Mouse (Mus musculus): ENCODE measurements at regions not wholly inside any gene's neighbourhood (a gene's known extent, or its start where the extent isn't known, plus 50 kb on each side); places are given as distances from the start of the nearest gene placed in this dataset.

DNA sequence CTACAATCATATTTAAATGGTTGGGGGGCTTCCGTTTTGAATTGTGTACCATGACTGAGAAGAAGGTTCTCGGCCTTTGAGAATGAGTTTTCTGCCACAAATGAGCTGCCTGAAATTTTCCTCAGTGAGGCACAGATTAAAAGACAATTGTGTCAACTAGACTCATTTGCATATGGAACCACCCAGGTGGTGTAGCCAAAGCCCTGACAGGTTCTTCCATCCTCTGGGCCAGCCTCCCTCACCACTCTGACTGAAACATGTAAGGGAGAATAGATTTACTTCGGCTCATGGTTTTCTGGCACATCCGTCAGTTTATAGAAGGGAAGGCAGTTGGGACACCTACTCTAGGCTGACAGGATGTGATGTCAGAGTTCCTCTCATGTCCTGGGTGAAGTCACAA is 58.2 kb upstream of the Krr1 start:
- DNase-seq (ENCODE audit: low read depth, low spot score) = no peak
- H3K27ac ChIP-seq (ENCODE audit: control insufficient read depth, low read depth, low read length) = no peak overlapping the region
- H3K79me2 ChIP-seq (ENCODE audit: control insufficient read depth, insufficient read depth, low read length, poor library complexity) = no peaks in the 10 kb centered on the region
- peaks cover 0 to 4% of the 10 kb centered on the region in 2 experiments; a peak in 1 of 4 replicates for H3K4me1 ChIP-seq (ENCODE audit: control insufficient read depth in 1 of 2, insufficient read depth in 2 of 2, low read length in 2 of 2)
- H3K27me3 ChIP-seq (ENCODE audit: control insufficient read depth in 1 of 2, insufficient read depth in 2 of 2, low read length in 2 of 2) = peaks cover 0 to 1% of the 10 kb centered on the region in 2 experiments; a peak in 2 of 4 replicates
- TF ChIP-seq ELF1 (IDR thresholded peaks at IDR 0.05; ENCODE audit: low read depth, low read length) (no peak), MAZ (IDR thresholded peaks at IDR 0.05; ENCODE audit: low read depth, low read length) (no peak), ZC3H11A (IDR thresholded peaks at IDR 0.05; ENCODE audit: low read depth, low read length) (no peak), MYB (IDR thresholded peaks at IDR 0.05; ENCODE audit: low read depth, low read length) (no peak), SMC3 (IDR thresholded peaks at IDR 0.05; ENCODE audit: low read depth, low read length) (no peak), E2F4 (IDR thresholded peaks at IDR 0.05; ENCODE audit: borderline replicate concordance, low read depth, low read length) (no peak), SIN3A (IDR thresholded peaks at IDR 0.05; ENCODE audit: low read length) (no peak), BHLHE40 (IDR thresholded peaks at IDR 0.05; ENCODE audit: borderline replicate concordance, low read depth, low read length) (no peak), USF2 (IDR thresholded peaks at IDR 0.05; ENCODE audit: borderline replicate concordance in 1 of 2, insufficient read depth in 1 of 2, low read depth in 1 of 2, low read length in 2 of 2) (no peak), MAX (IDR thresholded peaks at IDR 0.05; ENCODE audit: low read length) (no peak)
- no peak overlapping the region for H3K4me3 ChIP-seq (ENCODE audit: control insufficient read depth in 1 of 2, insufficient read depth in 1 of 2, low read depth in 2 of 2, low read length in 2 of 2)
- no peak overlapping the region for H3K9ac ChIP-seq (ENCODE audit: control insufficient read depth, low read depth, low read length, poor library complexity, severe bottlenecking)
- H3K9me3 ChIP-seq (replicated peaks; ENCODE audit: insufficient read depth, low read length) = no peaks in the 10 kb centered on the region
- peaks cover 0 to 3% of the 10 kb centered on the region in 2 experiments; a peak in 2 of 4 replicates for H3K36me3 ChIP-seq (ENCODE audit: control insufficient read depth in 1 of 2, insufficient read depth in 2 of 2, low read length in 2 of 2)

DNA sequence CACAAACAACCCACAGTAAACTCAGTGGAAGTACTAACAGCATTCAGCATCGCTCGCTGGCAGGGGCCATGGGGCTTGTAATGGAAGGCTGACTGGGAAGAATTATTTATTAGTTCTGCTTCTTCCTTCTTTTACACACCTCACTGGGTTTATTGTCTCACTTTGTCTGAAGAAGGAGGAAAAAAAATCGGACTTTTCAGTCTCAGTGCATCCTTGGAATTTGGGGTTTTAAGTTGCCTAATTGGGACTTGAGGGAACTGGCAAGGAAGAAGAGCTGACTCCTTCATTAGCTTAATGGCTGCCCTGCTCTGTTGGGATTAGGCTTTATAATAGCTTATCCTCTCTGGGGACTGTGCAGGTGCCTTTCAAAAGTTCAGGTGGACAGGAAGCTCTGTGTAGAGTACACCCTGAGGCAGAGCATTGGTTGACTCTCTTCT is 54.4 kb upstream of the Krr1 start:
- Histone ChIP-seq H3K27ac (ENCODE audit: control insufficient read depth, low read depth, low read length) (no peak overlapping the region), H3K36me3 (ENCODE audit: control insufficient read depth in 1 of 2, insufficient read depth in 2 of 2, low read length in 2 of 2) (peaks cover 0 to 12% of the 10 kb centered on the region in 2 experiments; a peak in 2 of 4 replicates), H3K27me3 (ENCODE audit: control insufficient read depth in 1 of 2, insufficient read depth in 2 of 2, low read length in 2 of 2) (no peaks in the 10 kb centered on the region), H3K9me3 (replicated peaks; ENCODE audit: insufficient read depth, low read length) (no peaks in the 10 kb centered on the region), H3K79me2 (ENCODE audit: control insufficient read depth, insufficient read depth, low read length, poor library complexity) (no peaks in the 10 kb centered on the region), H3K9ac (ENCODE audit: control insufficient read depth, low read depth, low read length, poor library complexity, severe bottlenecking) (no peak overlapping the region), H3K4me3 (ENCODE audit: control insufficient read depth in 1 of 2, insufficient read depth in 1 of 2, low read depth in 2 of 2, low read length in 2 of 2) (no peak overlapping the region), H3K4me1 (ENCODE audit: control insufficient read depth in 1 of 2, insufficient read depth in 2 of 2, low read length in 2 of 2) (peaks cover 0 to 11% of the 10 kb centered on the region in 2 experiments; a peak in 3 of 4 replicates)
- no peak for DNase-seq (ENCODE audit: low read depth, low spot score)
- TF ChIP-seq POLR2AphosphoS2 (IDR thresholded peaks at IDR 0.05; ENCODE audit: low read length) (no peak), MEF2A (IDR thresholded peaks at IDR 0.05; ENCODE audit: extremely low read depth, insufficient replicate concordance, low read depth, low read length, poor library complexity, severe bottlenecking) (no peak), MAX (IDR thresholded peaks at IDR 0.05; ENCODE audit: low read length) (no peak), NELFE (IDR thresholded peaks at IDR 0.05; ENCODE audit: low read depth, low read length) (no peak), TAL1 (IDR thresholded peaks at IDR 0.05; ENCODE audit: low read length) (no peak), SMC3 (IDR thresholded peaks at IDR 0.05; ENCODE audit: low read depth, low read length) (no peak), CHD2 (IDR thresholded peaks at IDR 0.05; ENCODE audit: low read length) (no peak), MAZ (IDR thresholded peaks at IDR 0.05; ENCODE audit: low read depth, low read length) (no peak), CTCF (IDR thresholded peaks at IDR 0.05 in 2 of 3, conservative IDR thresholded peaks at IDR 0.05 in 1 of 3; ENCODE audit: control insufficient read depth in 1 of 3, insufficient read depth in 1 of 3, low read depth in 2 of 3, low read length in 3 of 3, poor library complexity in 1 of 3, severe bottlenecking in 1 of 3) (no peak), GATA1 (IDR thresholded peaks at IDR 0.05; ENCODE audit: low read depth, low read length) (no peak), ZMIZ1 (IDR thresholded peaks at IDR 0.05; ENCODE audit: low read depth, low read length) (no peak), EP300 (IDR thresholded peaks at IDR 0.05; ENCODE audit: low read depth in 1 of 2, low read length in 2 of 2) (no peak), MYC (IDR thresholded peaks at IDR 0.05; ENCODE audit: low read depth, low read length) (no peak), POLR2A (IDR thresholded peaks at IDR 0.05; ENCODE audit: control insufficient read depth in 1 of 2, insufficient read depth in 1 of 2, low read depth in 1 of 2, low read length in 2 of 2, poor library complexity in 1 of 2) (no peak), MAFK (IDR thresholded peaks at IDR 0.05; ENCODE audit: borderline replicate concordance, low read depth, low read length) (no peak), ZNF384 (IDR thresholded peaks at IDR 0.05; ENCODE audit: low read depth, low read length) (no peak)

All from MEL (cell line).